Mouse (Mus musculus) granulocyte monocyte progenitor cell, adult 5-6 weeks (primary cell): Measurements from ENCODE around the gene Atp2c2. TPM values are rescaled to one million over a fixed set of nuclear protein-coding genes. Genes with fewer than 3 reads are reported as not detected.

Source experiments
- ATAC-seq: replicated peaks from 2 replicates; pipeline ENCODE4 v1.8.0; 2016; ENCODE audit warnings: mild to moderate bottlenecking, moderate TSS enrichment, inconsistent platforms; ENCODE audit not compliant: poor library complexity, severe bottlenecking
- total RNA-seq, 2 experiments: library from RNA; stranded (forward) in 1 of 2; stranded (reverse) in 1 of 2; fragments of 200-712, 200-1000 nt in 1 of 2; fragments of >200 nt in 1 of 2; fragmentation: Nextera tagmentation in 1 of 2; gene quantifications; 2 replicates each; pipeline ENCODE4 v1.2.3; 2014 to 2017

Atp2c2 gene
- total RNA-seq, 2 experiments from 2014 or later = not detected

DNA sequence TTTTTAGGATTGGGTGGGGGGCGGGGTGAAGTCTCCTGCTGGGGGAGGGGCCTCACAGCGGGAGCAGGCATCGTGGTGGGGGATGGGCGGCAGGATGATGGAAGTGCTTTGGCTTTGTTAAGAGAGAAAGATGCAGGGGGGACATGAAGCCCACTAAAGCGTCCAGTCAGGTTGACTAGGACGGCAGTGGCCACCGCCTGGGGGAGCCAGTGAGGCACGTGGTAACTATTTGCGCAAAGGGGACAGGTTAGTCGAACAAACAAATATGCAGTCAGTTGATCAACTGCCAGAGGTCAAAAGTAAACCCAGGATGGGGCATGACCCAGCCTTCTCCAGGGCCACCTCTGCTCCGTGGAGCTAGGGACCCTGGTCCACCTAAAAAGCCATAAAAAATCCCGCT lies 849 bp upstream of the Atp2c2 start:
- ATAC-seq = peak; percentile 78

DNA sequence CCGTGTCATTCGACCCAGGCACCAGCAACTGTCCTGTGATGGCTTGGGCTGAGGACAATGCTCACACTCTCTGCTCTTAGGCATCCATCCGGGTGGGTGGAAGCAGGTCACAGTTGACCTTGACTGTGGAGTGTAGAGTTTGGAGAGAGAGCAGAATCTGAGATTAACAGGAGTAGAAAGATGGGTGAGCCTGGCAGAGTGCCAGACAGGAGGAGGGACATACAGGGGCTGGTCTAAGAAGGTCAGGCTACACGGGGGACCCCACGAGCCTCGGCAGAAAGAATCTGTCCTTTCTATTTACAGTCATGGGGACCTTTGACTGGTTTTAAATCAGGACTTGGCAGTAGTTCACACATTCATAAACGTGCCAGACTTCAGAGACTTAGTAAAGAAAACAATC lies 3.2 kb downstream of the Atp2c2 start:
- no peak for ATAC-seq

DNA sequence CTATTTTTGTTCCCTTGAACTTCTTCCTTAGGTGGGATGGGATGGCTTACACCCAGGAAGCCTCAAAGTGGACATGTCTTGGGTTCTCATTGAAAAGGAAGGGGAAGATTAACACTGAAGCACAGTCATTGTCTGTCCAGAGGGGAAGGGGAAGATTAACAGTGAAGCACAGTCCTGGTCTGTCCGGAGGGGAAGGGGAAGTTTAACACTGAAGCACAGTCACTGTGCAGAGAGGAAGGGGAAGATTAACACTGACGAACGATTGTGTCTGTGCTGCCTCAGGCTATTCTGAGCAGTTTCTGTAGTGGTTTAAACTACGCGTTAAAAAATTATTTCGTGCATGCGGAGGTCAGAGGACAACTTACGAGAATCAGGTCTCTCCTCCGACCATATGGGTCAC lies 7.3 kb downstream of the Atp2c2 start:
- ATAC-seq = peak; percentile 33

DNA sequence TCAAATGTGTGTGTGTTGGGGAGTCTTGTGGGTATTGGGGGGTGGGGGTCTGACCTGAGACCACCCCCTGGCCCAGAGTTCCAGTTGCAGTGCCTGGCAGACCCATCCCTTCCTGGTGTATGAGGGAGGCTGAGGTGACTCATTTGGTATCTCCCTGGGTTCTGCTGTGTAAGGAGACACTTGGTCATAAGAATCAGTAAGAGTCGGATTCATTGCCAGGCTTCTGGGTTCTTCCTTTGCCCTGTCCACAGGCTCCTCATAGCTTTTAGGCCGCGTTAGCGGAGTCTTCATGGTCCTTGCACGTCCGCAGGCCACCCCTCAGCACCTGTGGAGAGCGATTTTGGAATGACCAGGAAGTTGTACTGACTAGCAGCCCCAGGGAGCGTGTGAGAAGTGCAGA lies 8.7 kb downstream of the Atp2c2 start:
- no peak for ATAC-seq

DNA sequence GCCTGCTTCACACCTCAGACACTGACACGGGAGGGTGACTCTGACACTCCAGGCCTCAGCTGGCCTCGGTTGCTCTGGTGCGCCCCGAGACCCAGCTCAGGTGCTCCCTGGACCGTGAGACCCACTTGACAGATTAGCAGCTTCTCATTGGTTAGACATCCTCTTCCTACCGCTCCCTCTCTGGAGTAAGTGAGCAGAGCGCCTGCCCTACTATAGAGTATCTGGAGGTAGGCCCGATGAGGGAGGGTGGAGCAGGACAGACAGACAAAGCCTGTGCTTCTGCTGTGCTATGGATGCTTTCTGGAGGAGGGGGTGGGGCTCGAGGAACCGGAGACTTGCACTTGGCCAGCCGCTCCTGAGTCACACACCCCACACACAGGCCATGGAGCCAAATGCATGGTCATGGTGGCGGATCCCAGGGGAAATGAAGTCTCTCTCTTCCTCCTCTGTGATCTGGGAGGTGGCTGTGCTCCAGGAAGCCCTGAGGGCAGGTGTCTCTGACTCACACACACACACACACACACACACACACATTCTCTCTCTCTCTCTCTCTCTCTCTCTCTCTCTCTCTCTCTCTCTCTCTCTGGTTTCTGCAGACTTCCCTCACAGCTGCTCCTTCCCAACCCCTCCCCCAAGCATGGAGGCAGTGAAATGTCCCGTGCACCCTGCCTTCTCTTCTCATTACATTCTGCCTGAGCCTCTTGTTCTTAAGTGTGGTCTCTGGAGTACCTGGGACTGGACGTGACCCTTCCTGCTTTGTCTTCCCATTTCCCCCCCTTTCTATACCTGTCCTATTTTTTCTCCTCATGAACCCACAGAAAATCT lies 9.3 kb downstream of the Atp2c2 start:
- ATAC-seq = peak; percentile 33

DNA sequence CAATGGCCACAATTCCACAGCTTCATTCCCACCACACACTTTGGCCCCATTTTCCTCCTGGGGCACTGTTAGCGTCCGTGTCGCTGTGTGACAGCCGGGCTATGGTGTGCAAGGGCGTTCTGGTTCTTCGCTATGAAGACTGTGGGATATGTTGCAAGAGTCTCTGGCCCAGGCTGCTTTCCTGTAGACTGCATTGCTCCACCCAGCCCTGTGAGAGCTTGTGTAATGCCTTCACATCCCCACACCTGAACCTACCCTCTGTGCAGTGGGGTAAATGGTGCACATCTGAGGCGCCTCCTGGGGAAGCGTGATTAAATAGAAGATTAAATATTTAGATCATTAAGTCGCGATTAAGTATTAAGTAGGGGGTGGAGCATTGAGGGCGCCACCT lies 9.9 kb downstream of the Atp2c2 start:
- peak; percentile 78 for ATAC-seq

DNA sequence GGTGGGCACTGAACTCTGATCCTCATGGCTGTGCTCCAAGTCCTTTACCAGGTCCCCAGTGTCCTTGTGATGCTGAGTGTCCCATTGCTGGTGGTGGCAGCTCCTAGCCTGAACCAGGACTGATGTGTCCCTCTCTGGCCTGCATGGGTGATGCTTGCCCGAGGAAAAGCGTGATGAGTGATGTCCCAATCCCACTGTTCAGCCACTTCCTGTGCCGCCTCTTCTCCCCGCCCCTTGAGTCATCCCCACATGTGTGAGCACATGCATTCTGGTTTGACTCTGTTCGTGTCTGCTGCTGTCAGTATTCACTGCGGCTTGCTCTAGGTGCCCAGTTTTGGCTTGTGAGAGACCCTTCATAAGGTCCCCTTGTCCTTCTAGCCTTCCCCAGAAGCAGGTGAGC lies 12.4 kb downstream of the Atp2c2 start:
- ATAC-seq = peak; percentile 78

DNA sequence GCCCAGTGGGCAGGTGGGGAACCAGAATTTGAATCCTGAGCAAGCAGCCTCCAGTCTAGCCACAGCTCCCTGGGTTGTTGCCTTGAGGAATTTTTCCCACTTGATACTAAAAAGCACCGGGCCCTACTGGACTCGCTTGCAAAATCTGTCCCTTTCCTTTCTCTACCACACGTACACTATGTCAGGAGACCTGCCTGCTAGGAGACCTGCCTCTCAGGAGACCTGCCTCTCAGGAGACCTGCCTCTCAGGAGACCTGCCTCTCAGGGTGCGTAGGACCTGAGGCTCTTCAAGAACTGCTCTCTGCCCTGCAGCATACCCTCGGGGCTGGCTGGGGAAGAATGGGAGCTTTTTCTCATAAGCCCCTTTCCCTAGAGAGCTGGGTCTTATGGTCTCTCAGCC lies 13.6 kb downstream of the Atp2c2 start:
- ATAC-seq = no peak

DNA sequence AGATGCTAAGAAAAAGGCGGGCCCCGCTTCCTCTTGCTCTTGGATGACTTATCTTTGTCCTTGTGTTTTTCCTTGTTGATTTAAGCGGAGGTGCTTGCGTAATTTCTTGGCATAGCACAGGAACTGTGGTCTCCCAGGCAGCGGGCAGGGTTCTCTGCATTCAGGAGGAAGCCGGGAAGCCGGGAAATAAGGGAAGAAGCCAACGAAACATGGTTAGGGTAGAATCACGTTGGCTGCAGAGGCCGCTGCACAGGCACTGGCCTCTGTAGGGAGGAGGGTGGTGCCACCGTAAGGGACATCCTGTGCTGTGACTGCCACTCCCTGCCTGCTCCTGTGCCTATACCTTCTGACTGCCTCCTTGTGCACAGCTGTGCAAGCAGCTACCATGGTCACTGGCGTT lies 15.4 kb downstream of the Atp2c2 start:
- ATAC-seq = no peak

DNA sequence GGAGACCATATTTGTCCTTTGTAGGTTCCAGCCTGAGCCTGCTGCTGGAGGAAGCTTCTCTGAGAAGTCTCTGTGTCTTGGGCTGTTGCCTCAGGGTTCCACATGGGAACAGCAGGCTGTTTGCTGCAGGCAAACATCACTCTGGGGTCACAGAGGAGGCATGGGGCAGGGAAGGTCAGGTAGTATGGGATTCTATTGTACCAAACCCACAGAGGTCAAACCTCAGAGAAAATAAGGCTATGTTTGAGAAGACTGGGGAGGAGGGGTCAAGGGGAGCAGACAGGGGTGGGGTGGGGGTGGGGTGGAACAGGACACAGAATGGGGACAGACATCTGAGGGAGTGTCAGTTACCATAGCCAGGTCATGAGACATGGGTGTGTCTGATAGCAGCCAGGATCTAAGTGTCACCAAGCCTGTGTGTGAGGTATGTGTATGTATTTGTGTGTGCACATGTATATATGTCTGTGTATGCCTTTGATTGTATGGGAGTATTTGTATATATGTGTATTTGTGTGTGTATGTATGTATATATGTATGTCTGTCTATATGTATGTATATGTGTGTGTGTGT lies 17.0 kb downstream of the Atp2c2 start:
- no peak for ATAC-seq

DNA sequence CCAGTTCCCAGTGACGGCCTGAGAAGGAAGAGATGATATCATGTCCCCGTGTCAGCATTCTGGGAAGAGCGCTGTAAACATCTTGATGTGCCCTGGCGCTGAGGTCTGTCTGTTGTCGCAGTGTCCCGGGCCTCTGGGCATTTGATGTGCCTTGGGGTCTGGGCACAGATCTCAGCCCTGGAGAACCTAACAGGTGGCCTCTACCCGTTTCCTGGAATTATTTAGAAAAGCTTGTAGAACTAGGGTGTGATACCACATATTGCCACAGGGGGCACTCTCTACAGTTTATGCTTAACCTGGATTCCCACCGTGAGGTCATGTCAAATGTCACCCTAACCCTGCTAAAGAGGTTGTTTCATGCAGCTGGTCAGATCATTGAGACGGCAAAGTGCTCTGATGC lies 18.0 kb downstream of the Atp2c2 start:
- peak; percentile 78 for ATAC-seq

DNA sequence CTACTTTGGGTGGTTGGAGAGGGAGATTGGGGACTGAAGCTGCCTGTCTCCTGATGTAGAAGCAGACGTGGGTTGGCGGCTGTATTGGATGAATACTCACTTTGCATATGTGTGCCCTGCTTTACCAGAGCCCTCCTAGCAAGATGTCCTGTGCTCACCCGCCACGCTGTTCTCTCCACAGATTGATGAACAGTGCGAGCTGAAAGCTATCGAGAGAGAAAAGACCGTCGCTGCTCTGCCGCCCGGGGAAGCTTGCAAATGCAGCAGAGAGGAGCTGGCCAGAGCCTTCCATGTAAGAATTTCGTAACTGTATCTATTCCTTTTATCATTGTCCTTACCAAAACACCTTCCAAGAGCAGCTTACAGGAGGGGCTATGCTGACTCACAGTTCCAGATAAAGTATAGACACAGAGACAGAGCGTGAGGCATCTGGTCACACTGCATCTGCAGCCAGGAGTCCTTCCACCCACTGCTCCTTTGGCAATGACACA lies 19.2 kb downstream of the Atp2c2 start:
- ATAC-seq = no peak

DNA sequence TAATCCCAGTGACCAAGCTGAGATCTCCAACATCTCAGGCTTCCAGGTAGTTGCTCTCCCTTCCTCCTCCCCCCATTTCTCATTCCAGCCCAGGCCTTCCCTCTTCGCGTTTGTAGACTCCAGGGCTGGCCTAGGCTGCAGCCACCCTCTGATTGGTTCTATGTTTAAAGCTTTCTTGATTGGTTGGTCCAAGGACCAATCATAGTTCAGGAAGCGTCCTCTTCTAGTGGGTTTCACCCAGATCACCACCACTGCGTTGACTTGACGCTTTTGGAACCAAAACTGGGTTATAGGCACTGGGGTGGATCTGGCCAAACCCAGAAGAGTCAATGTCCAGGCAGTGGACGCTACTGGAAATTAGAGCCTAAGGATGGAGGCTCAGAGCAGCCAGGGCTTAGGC lies 22.5 kb downstream of the Atp2c2 start:
- no peak for ATAC-seq

DNA sequence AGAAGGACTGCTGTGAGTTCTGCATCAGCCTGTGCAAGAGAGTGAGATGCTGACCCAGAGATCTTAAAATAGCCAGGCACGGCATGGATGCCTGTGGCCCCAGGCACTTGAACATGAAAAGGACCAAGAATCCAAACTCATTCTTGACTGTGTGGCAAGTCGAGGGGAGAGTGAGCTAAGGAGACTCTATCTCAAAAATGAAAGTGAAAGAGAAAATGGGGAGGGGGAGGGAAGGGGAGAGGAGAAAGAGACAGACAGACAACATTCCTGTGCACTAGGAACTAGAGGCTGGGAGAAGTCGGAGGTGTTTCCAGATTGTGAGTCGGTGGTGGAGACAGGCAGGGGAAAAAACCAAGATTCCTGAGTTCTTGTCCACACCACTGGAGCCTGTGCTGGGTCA lies 23.9 kb downstream of the Atp2c2 start:
- no peak for ATAC-seq

DNA sequence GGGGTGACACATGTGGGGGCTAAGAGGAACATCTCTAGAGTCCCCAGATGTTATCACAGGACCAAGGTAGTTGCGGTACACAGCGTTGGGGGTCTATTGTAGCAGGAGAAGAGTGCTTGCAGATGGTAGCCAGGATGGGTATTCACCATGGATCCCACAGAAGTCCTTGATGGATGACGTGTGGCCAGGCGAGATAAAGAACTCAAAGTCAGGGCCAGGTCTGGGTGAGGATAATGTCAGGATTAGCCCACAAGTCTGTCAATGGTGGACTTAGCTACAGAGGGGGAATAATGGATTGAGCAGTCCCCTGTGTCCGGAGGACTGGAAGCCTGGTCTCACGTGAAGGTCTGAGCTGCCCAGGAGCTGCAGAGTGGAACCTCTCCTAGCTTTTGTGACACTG lies 24.8 kb downstream of the Atp2c2 start:
- no peak for ATAC-seq

DNA sequence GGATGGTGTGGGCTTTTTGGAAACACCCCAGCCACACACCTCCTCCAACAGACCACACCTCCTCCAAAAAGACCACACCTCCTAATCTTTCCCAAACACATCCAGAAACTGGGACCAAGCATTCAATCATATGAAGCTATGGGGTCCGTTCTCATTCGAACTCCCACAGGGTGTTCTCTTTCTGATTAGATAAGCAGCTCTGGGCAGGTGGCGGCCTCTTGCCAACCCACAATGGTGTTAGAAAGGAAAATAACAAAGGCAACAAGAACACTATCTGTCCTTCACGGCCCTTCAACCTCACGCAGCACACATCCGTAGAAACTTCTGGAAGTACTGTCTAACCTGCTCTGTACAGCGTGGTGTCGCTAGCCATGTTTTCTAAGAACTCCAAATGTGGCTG lies 27.3 kb downstream of the Atp2c2 start:
- no peak for ATAC-seq

DNA sequence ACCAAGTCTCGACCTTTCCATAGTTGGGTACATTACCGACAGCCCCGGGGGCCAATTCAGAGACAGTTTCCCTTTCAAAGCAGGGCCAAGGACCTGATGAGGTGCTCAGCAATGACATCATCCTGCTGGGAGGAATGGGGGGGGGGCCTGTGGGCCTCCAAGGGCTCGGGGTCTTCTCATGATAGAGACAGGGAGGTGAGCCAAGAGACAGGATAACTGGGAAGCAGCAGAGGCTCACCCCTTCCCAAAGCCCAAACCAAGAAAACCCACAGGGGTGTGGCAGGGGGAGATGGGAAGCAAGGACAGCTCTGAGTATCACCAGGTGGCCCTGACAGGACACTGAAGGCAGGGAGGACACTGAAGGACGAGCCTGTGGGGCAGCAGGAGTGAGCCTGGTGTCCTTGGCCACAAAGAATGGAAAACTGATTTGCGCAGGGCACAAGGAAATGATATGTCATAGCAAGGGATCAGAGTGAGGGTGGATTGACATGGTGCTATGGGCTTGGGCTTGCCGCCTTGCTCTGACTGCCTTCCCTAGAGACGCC lies 28.6 kb downstream of the Atp2c2 start:
- no peak for ATAC-seq

DNA sequence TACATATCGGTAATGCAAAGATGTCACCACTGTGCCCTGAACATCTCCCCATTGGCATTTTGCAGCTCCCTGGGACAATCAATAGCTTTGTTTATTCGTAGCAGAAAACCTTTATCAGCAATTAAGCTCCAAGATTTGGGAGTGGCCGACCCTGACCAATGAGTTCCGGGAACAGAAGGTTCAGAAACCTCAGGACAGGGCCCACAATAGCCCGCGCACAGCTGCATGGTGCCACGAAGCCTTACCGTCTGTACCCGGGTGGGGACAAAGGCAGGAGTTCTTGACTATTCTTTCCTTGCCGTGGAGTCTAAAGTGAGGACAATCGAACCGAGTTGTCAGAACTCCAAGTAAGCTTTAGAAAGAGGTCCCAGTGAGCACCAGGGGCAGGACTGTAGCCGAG lies 32.3 kb downstream of the Atp2c2 start:
- no peak for ATAC-seq

DNA sequence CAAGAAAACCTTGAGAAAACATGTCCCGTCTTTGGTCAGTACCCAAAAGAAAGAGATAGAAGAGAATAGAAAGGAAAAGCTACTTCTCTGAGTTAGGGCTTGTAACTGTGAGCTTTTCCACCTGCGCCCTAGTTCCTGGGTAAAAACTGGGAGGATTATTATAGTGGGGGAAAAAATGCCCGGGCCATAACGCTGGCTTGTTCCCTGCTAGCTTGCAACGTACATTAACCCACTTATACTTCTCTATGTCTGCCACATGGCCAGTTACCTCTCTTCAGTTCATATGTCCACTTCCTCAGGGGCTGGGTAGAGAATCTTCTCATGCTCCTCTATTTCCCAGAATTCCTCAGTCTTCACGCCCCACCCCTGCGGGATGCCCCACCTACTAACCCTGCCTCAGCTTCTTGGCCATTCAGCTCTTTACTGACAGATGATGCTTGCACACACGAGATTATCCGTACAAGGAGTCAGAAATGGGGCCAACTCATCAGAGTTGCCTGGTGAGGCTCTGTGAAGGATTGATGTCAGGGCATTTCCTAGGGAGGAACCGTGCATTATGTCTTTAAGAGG lies 36.6 kb downstream of the Atp2c2 start:
- ATAC-seq = no peak

DNA sequence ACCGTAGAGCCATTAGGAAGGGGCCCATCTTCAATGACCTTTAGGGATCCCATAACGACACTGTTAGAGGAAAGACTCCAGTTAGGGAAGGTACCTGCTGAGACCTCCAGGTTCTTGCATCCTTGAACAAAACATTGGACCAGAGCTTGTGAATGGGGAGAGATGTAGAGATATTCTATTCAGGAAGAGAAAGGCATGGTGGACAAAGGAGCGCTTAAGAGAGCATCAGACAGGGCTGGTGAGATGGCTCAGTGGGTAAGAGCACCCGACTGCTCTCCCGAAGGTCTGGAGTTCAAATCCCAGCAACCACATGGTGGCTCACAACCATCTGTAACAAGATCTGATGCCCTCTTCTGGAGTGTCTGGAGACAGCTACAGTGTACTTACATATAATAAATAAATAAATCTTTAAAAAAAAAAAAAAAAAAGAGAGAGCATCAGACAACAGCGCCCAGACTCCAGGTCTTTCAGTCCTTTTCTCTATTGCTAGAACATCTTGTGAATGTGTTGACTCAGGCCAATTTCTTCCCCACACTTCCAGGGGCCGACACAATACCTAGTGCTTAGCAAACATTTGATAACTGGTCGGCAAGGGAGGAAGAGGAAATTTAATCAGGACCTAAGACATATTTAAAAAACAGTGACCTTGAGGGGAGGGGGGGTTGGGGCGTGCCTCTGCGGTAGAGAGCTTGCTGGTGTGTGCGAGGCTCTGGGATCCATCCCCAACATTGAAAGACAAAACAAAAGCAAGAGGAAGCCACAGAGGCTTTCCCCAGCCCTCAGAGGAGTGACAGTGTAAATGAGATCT lies 37.5 kb downstream of the Atp2c2 start:
- no peak for ATAC-seq
